13 mouse cellular contexts compared by ENCODE assay signal in genomic region chr15:46849545-46849944, GRCm38 (mm10).
"Had no signal": no experiment of that assay in that cellular context is flagged by ENCODE, and none has a peak within 500 bp of the region (broad histone marks: within the 10 kb centered on the region; RNA-seq: fewer than 3 reads in every experiment).

No protein-coding gene starts in this region.

- H3K4me2 ChIP-seq: kidney, embryonic 15.5 days; liver, embryonic 13.5 days; midbrain, embryonic 11.5 days had no signal

- H3K9me3 ChIP-seq: kidney, embryonic 15.5 days; liver, embryonic 13.5 days had no signal

- H3K36me3 ChIP-seq: kidney, embryonic 15.5 days; liver, embryonic 13.5 days had no signal

- H3K4me3 ChIP-seq: kidney, embryonic 15.5 days; liver, embryonic 13.5 days had no signal

- H3K27me3 ChIP-seq: kidney, embryonic 15.5 days; liver, embryonic 13.5 days had no signal

- H3K9ac ChIP-seq: kidney, embryonic 15.5 days; liver, embryonic 13.5 days had no signal

- H3K27ac ChIP-seq: kidney, embryonic 15.5 days; liver, embryonic 13.5 days had no signal

- DNase-seq: kidney, adult 11 months; kidney, adult 8-10 months; kidney, postnatal 10 days; kidney, postnatal 36 days; liver, embryonic 13.5 days; lung, adult 2 months; lung, postnatal 14 days; lung, postnatal 4 days; midbrain, embryonic 14.5 days; thymus, adult 2 months; thymus, postnatal 25 days had no signal

- H3K4me1 ChIP-seq: kidney, embryonic 15.5 days; liver, embryonic 13.5 days had no signal
